Mouse (Mus musculus): ENCODE results near the gene Srcin1. TPM values are rescaled to one million over a fixed set of nuclear protein-coding genes. Genes with fewer than 3 reads are reported as not detected.

The Srcin1 gene
- polyA plus RNA-seq, 1 experiment from 2014 or later: 0.08 TPM

DNA sequence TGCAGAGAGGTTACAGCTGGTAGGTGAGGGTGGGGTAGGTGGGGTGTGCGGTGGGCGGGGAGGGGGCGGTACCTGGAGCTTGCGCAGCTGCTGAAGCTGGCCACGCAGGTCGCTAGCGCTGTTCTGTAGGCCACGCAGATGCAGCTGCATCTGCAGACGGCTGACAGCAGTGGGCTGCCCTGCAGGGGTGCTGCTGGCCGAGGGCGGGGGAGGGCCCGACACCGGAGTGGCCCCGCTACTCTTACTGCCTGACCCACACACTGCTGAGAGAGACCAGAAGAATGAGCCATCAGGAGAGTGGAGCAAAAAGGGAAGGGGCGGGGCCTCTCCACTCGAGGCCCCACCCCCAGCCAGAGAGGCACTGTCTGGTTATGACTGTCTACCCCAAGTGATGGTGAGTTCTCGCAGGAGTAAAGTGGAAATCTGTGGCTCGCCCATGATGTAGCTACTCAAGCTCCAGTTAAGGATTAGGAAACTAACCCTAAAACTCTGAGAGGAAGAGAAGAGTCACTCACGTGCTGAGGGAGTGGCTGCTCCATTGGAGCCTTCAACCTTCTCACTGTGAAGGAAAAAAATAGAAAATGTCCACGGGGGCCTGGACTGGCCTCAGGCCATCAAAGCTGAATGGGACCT is 42.9 kb downstream of the Srcin1 start:
- Histone ChIP-seq H3K4me1 (ENCODE audit: control insufficient read depth, insufficient read depth, low read length) (peaks cover 27% of the 10 kb centered on the region), H3K36me3 (ENCODE audit: control insufficient read depth, insufficient read depth) (no peaks in the 10 kb centered on the region), H3K4me2 (ENCODE audit: low read depth, low read length) (peak overlapping the region; percentile 46), H3K27me3 (ENCODE audit: control insufficient read depth, insufficient read depth, low read length) (peaks cover 67% of the 10 kb centered on the region), H3K9me3 (replicated peaks; ENCODE audit: control insufficient read depth, low read length) (no peaks in the 10 kb centered on the region), H3K9ac (ENCODE audit: low read length) (no peak overlapping the region), H3K27ac (ENCODE audit: low read length) (no peak overlapping the region), H3K4me3 (ENCODE audit: low read length) (no peak overlapping the region)
- no peak for ATAC-seq (replicated peaks; ENCODE audit: extremely low read depth, insufficient read depth, low FRiP score)
- WGBS: 4% methylated on average over 20 of the region's 20 CpGs

DNA sequence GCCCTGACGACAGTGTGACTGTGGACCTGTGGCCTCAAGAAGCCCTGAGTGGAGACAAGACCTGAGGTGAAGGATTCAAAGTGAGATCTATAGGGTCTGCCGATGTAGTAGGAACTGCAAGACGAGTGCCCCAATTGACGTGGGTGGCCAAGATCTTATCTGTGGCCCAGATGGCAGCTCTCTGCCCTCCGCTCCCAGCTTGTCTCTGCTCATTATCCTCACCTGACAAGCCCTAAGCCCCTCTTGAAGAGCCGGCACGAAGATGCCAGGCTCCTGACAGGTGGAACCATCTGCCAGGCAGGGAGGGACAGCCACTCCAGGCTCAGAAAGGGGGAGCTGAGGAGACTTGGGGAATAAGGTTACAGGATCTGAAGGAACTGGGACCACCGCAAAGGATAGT is 43.6 kb downstream of the Srcin1 start:
- H3K36me3 ChIP-seq (ENCODE audit: control insufficient read depth, insufficient read depth): no peaks in the 10 kb centered on the region
- peak overlapping the region; percentile 86 for H3K4me2 ChIP-seq (ENCODE audit: low read depth, low read length)
- H3K9ac ChIP-seq (ENCODE audit: low read length): no peak overlapping the region
- peaks cover 27% of the 10 kb centered on the region for H3K4me1 ChIP-seq (ENCODE audit: control insufficient read depth, insufficient read depth, low read length)
- WGBS: 10% methylated on average over 8 of the region's 8 CpGs
- no peaks in the 10 kb centered on the region for H3K9me3 ChIP-seq (replicated peaks; ENCODE audit: control insufficient read depth, low read length)
- ATAC-seq (replicated peaks; ENCODE audit: extremely low read depth, insufficient read depth, low FRiP score): no peak
- H3K27me3 ChIP-seq (ENCODE audit: control insufficient read depth, insufficient read depth, low read length): peaks cover 60% of the 10 kb centered on the region
- H3K4me3 ChIP-seq (ENCODE audit: low read length): no peak overlapping the region
- no peak overlapping the region for H3K27ac ChIP-seq (ENCODE audit: low read length)

DNA sequence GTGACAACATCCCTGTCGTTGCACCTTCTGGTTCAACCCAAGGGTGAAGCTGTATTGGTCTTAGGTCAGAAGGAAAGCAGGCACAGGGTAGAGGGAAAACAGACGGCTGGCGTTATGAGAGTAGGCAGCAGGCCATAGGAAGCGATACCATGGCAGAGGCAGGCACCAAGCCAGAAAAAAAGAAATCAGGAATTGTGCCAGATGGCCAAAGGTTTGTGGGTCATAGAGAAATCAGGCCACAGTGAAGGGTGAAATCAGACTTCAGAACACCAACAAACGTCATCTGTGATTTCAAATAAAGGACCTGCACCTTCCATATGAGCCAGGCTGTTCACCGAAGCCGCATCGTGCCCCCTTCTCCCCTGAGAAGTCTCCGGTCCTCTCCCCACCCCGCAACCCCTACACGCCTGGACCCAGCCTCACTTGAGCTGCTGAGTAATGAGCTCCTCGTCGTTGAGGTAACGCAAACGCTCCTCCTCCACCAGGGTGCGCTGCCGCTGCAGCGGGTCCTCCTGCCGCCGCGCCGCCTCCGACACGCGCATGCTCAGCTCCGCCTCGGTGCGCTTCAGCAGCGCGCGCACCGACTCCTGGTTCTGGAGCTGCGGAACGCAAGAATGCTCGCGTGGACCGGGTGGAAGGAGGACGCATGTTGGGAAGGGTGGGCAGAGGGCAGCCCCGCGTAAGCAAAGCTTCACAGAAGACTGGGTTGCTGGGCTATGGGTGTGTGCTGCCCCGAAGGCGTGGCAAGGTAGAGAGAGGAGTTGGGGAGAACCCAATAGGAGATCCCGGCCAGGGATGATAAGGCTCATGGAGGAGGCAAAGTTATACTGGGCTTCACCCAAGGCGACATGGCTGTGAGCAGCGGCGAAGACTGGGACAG is 44.4 kb downstream of the Srcin1 start:
- Histone ChIP-seq H3K4me1 (ENCODE audit: control insufficient read depth, insufficient read depth, low read length) (peaks cover 21% of the 10 kb centered on the region), H3K9ac (ENCODE audit: low read length) (peak overlapping the region; percentile 26; the same call in 1 of the 2 replicates), H3K36me3 (ENCODE audit: control insufficient read depth, insufficient read depth) (no peaks in the 10 kb centered on the region), H3K4me3 (ENCODE audit: low read length) (peak overlapping the region; percentile 56), H3K27ac (ENCODE audit: low read length) (no peak overlapping the region), H3K4me2 (ENCODE audit: low read depth, low read length) (peak overlapping the region; percentile 86), H3K9me3 (replicated peaks; ENCODE audit: control insufficient read depth, low read length) (no peaks in the 10 kb centered on the region), H3K27me3 (ENCODE audit: control insufficient read depth, insufficient read depth, low read length) (peaks cover 53% of the 10 kb centered on the region)
- WGBS: 5% methylated on average over 46 of the region's 46 CpGs
- ATAC-seq (replicated peaks; ENCODE audit: extremely low read depth, insufficient read depth, low FRiP score): peak; percentile 75

DNA sequence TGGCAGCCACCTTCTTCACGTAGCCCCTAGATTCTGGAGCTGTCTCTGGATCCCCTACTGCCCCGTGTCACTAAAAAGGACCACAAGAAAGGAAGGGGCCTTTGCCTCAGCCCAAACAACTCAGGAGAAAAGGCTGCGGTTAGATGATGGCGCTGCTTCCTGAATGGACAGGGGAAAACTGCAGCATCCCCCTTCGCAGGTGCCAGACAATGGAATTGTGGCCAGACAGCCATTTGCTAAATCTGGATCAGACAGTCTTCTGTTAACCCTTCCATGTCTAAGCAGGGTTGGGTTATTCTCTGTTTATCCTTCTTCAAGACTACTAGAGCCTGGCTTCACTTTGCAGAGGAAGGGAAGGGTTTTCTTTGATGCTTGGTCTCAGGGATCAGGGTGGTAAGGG is 45.0 kb downstream of the Srcin1 start:
- H3K4me1 ChIP-seq (ENCODE audit: control insufficient read depth, insufficient read depth, low read length): peaks cover 19% of the 10 kb centered on the region
- peaks cover 49% of the 10 kb centered on the region for H3K27me3 ChIP-seq (ENCODE audit: control insufficient read depth, insufficient read depth, low read length)
- no peak overlapping the region for H3K4me3 ChIP-seq (ENCODE audit: low read length)
- H3K27ac ChIP-seq (ENCODE audit: low read length): no peak overlapping the region
- no peak for ATAC-seq (replicated peaks; ENCODE audit: extremely low read depth, insufficient read depth, low FRiP score)
- 45% methylated on average over 5 of the region's 5 CpGs for WGBS
- no peaks in the 10 kb centered on the region for H3K36me3 ChIP-seq (ENCODE audit: control insufficient read depth, insufficient read depth)
- no peak overlapping the region for H3K9ac ChIP-seq (ENCODE audit: low read length)
- no peaks in the 10 kb centered on the region for H3K9me3 ChIP-seq (replicated peaks; ENCODE audit: control insufficient read depth, low read length)
- no peak overlapping the region for H3K4me2 ChIP-seq (ENCODE audit: low read depth, low read length)

DNA sequence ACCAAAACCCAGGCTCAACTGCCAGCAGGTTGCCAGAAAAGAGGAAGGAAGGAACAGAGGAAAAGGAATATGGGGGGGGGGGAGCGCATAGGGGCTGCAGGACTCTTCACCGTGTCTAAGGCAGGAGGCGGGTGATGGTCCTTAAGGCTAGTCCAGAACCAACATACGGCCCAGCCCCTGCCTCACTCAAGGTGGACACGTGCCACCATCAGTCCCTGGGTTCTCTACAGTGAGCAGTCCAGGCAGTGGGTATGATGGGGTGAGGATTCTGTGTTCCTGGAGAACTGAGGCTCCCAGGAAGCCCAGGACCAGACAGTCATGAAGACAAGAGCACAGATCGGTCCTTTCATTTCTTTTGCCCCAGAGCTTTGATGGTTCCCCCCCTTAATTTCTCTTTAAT is 45.9 kb downstream of the Srcin1 start:
- Histone ChIP-seq H3K4me1 (ENCODE audit: control insufficient read depth, insufficient read depth, low read length) (peaks cover 19% of the 10 kb centered on the region), H3K4me2 (ENCODE audit: low read depth, low read length) (no peak overlapping the region), H3K9ac (ENCODE audit: low read length) (no peak overlapping the region), H3K9me3 (replicated peaks; ENCODE audit: control insufficient read depth, low read length) (no peaks in the 10 kb centered on the region), H3K4me3 (ENCODE audit: low read length) (no peak overlapping the region), H3K36me3 (ENCODE audit: control insufficient read depth, insufficient read depth) (no peaks in the 10 kb centered on the region), H3K27me3 (ENCODE audit: control insufficient read depth, insufficient read depth, low read length) (peaks cover 44% of the 10 kb centered on the region), H3K27ac (ENCODE audit: low read length) (no peak overlapping the region)
- ATAC-seq (replicated peaks; ENCODE audit: extremely low read depth, insufficient read depth, low FRiP score): no peak
- 87% methylated on average over 6 of the region's 6 CpGs for WGBS

DNA sequence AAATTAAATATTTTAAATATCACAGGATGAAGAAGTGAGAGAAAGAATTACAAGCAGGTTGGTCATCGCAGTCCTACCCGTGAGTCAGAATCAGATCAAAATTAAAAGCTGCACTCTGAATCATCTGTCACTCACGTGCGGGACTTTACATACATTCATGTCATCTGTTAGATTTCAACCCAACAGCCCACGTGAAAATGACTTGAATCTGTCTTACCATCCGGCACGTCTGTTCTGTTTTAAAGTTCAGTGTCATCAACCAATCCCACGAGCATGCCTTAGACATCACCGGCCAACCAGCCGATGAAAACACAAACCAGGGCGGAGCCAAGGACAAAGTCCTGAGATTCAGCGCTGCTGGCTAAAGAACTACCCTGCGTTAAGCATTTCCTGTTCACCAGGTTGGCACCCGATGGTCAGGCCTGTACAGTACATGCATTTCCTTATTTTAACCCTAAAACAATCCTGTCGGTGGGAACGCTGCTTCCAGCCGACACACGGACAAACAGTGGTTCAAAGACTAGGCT is 47.6 kb downstream of the Srcin1 start:
- WGBS: 72% methylated on average over 18 of the region's 18 CpGs
- Histone ChIP-seq H3K36me3 (ENCODE audit: control insufficient read depth, insufficient read depth) (no peaks in the 10 kb centered on the region), H3K27me3 (ENCODE audit: control insufficient read depth, insufficient read depth, low read length) (peaks cover 29% of the 10 kb centered on the region), H3K4me2 (ENCODE audit: low read depth, low read length) (no peak overlapping the region), H3K4me3 (ENCODE audit: low read length) (no peak overlapping the region), H3K9ac (ENCODE audit: low read length) (no peak overlapping the region), H3K9me3 (replicated peaks; ENCODE audit: control insufficient read depth, low read length) (no peaks in the 10 kb centered on the region), H3K4me1 (ENCODE audit: control insufficient read depth, insufficient read depth, low read length) (peaks cover 10% of the 10 kb centered on the region), H3K27ac (ENCODE audit: low read length) (no peak overlapping the region)
- ATAC-seq (replicated peaks; ENCODE audit: extremely low read depth, insufficient read depth, low FRiP score): no peak

DNA sequence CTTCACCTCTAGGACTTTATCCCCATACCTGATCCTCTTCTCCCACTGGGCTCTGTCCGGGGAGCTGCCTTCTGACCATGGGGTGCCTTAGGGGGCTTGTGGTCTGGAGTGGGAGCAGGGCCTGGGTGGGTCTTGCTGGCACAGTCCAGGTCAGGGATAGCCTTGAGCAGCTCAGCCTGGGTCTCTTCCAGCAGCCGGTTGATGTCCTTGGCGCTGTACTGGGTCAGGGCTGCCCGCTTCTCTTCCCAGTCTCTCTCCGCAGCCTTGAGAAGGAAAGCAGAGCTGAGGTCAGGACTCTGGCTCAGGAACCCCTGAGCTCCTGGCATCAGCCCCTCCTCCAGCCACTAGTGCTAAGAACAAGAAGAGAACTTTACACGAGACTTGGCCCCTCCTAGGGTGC is 50.7 kb downstream of the Srcin1 start:
- Histone ChIP-seq H3K4me2 (ENCODE audit: low read depth, low read length) (no peak overlapping the region), H3K4me1 (ENCODE audit: control insufficient read depth, insufficient read depth, low read length) (no peaks in the 10 kb centered on the region), H3K27ac (ENCODE audit: low read length) (no peak overlapping the region), H3K9ac (ENCODE audit: low read length) (no peak overlapping the region), H3K4me3 (ENCODE audit: low read length) (no peak overlapping the region), H3K27me3 (ENCODE audit: control insufficient read depth, insufficient read depth, low read length) (peaks cover 16% of the 10 kb centered on the region; the same call in 1 of the 2 replicates), H3K9me3 (replicated peaks; ENCODE audit: control insufficient read depth, low read length) (no peaks in the 10 kb centered on the region), H3K36me3 (ENCODE audit: control insufficient read depth, insufficient read depth) (no peaks in the 10 kb centered on the region)
- 86% methylated on average over 6 of the region's 6 CpGs for WGBS
- ATAC-seq (replicated peaks; ENCODE audit: extremely low read depth, insufficient read depth, low FRiP score): no peak

DNA sequence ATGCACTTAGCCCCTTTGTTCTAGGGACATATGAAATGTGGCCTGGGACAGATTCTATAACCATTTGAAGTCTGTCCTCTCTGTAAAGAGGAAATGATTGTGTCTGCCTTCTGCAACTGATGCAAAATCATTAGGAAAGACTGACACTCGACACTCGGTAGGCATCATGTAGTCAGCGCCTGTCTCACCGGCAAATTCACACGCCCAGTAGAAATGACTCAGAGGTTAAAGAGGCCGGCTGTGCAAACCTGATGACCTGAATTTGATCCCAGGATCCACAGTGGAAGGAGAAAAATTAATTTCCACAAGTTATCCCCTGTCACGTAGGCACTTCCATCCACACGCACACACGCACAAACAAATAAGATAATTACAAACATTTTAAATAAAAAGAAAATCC is 51.7 kb downstream of the Srcin1 start:
- Histone ChIP-seq H3K9ac (ENCODE audit: low read length) (no peak overlapping the region), H3K4me3 (ENCODE audit: low read length) (no peak overlapping the region), H3K9me3 (replicated peaks; ENCODE audit: control insufficient read depth, low read length) (no peaks in the 10 kb centered on the region), H3K4me2 (ENCODE audit: low read depth, low read length) (no peak overlapping the region), H3K27me3 (ENCODE audit: control insufficient read depth, insufficient read depth, low read length) (peaks cover 16% of the 10 kb centered on the region; the same call in 1 of the 2 replicates), H3K4me1 (ENCODE audit: control insufficient read depth, insufficient read depth, low read length) (no peaks in the 10 kb centered on the region), H3K27ac (ENCODE audit: low read length) (no peak overlapping the region), H3K36me3 (ENCODE audit: control insufficient read depth, insufficient read depth) (no peaks in the 10 kb centered on the region)
- ATAC-seq (replicated peaks; ENCODE audit: extremely low read depth, insufficient read depth, low FRiP score): no peak
- 50% methylated on average over 9 of the region's 9 CpGs for WGBS

DNA sequence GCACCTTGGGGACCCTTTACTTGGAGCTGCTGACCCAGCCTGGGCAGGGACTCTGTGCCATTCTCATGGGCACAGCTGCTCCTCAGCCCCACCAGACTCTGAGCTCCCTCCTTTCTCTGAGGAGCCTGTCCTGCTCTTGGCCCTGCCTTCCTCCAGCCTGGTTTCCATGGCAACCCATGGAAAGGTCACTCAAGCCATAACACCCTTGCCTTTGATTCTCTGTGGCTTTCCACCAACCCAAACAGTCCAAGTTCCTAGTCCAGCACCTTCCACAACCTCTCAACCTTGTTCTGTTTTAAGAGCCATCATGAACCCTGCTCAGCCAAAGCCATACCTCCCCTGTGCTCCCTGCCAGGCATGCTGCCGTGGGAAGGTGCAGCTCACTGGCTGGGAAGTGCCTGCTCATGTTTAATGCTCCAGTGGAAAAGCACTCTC is 52.1 kb downstream of the Srcin1 start:
- Histone ChIP-seq H3K9ac (ENCODE audit: low read length) (no peak overlapping the region), H3K4me1 (ENCODE audit: control insufficient read depth, insufficient read depth, low read length) (no peaks in the 10 kb centered on the region), H3K27ac (ENCODE audit: low read length) (no peak overlapping the region), H3K9me3 (replicated peaks; ENCODE audit: control insufficient read depth, low read length) (no peaks in the 10 kb centered on the region), H3K4me2 (ENCODE audit: low read depth, low read length) (no peak overlapping the region), H3K4me3 (ENCODE audit: low read length) (no peak overlapping the region), H3K27me3 (ENCODE audit: control insufficient read depth, insufficient read depth, low read length) (peaks cover 16% of the 10 kb centered on the region; the same call in 1 of the 2 replicates), H3K36me3 (ENCODE audit: control insufficient read depth, insufficient read depth) (no peaks in the 10 kb centered on the region)
- no peak for ATAC-seq (replicated peaks; ENCODE audit: extremely low read depth, insufficient read depth, low FRiP score)
- 10% methylated on average over 1 of the region's 1 CpGs for WGBS
